Mouse (Mus musculus): ENCODE measurements around the gene Smpdl3a. TPM values are rescaled to one million over a fixed set of nuclear protein-coding genes. Genes with fewer than 3 reads are reported as not detected.

Gene Smpdl3a
- polyA plus RNA-seq, 1 experiment from 2014 or later: 9.2 TPM

GRCm38 (mm10) chr10:57799486-57799885 lies 5.4 kb downstream of the Smpdl3a start:
- Histone ChIP-seq H3K9me3 (ENCODE audit: control insufficient read depth, low read length) (no peaks in the 10 kb centered on the region), H3K4me3 (ENCODE audit: low read depth, low read length) (no peak overlapping the region), H3K4me1 (replicated peaks; ENCODE audit: control insufficient read depth, insufficient read depth, low read length) (peaks cover 13% of the 10 kb centered on the region; the same call in 1 of the 2 replicates), H3K9ac (ENCODE audit: low read length) (no peak overlapping the region), H3K27me3 (ENCODE audit: control insufficient read depth, insufficient read depth, low read length) (no peaks in the 10 kb centered on the region), H3K27ac (ENCODE audit: low read depth, low read length) (no peak overlapping the region), H3K4me2 (ENCODE audit: low read depth, low read length, severe bottlenecking) (no peak overlapping the region), H3K36me3 (ENCODE audit: control insufficient read depth, insufficient read depth, low read length) (no peaks in the 10 kb centered on the region)
- 94% methylated on average over 1 of the region's 1 CpGs for WGBS
- no peak for ATAC-seq (replicated peaks; ENCODE audit: low FRiP score)
- no peak for DNase-seq (ENCODE audit: low spot score)

- no peak overlapping the region for H3K9ac ChIP-seq (ENCODE audit: low read length)
- ATAC-seq (replicated peaks; ENCODE audit: low FRiP score) (no peak), DNase-seq (ENCODE audit: low spot score) (no peak)
- WGBS: 94% methylated on average over 6 of the region's 6 CpGs
- H3K36me3 ChIP-seq (ENCODE audit: control insufficient read depth, insufficient read depth, low read length): no peaks in the 10 kb centered on the region
- no peak overlapping the region for H3K4me2 ChIP-seq (ENCODE audit: low read depth, low read length, severe bottlenecking)
- H3K9me3 ChIP-seq (ENCODE audit: control insufficient read depth, low read length): no peaks in the 10 kb centered on the region
- no peaks in the 10 kb centered on the region for H3K4me1 ChIP-seq (replicated peaks; ENCODE audit: control insufficient read depth, insufficient read depth, low read length)
- no peak overlapping the region for H3K4me3 ChIP-seq (ENCODE audit: low read depth, low read length)
- no peak overlapping the region for H3K27ac ChIP-seq (ENCODE audit: low read depth, low read length)
- no peaks in the 10 kb centered on the region for H3K27me3 ChIP-seq (ENCODE audit: control insufficient read depth, insufficient read depth, low read length)
Measured at GRCm38 (mm10) chr10:57807754-57808153, 13.6 kb downstream of the Smpdl3a start.

GRCm38 (mm10) chr10:57812161-57812856 lies 18.2 kb downstream of the Smpdl3a start:
- no peak overlapping the region for H3K27ac ChIP-seq (ENCODE audit: low read depth, low read length)
- no peak overlapping the region for H3K9ac ChIP-seq (ENCODE audit: low read length)
- 87% methylated on average over 5 of the region's 5 CpGs for WGBS
- no peak for DNase-seq (ENCODE audit: low spot score)
- H3K9me3 ChIP-seq (ENCODE audit: control insufficient read depth, low read length): no peaks in the 10 kb centered on the region
- H3K36me3 ChIP-seq (ENCODE audit: control insufficient read depth, insufficient read depth, low read length): no peaks in the 10 kb centered on the region
- H3K4me3 ChIP-seq (ENCODE audit: low read depth, low read length): no peak overlapping the region
- H3K4me1 ChIP-seq (replicated peaks; ENCODE audit: control insufficient read depth, insufficient read depth, low read length): no peaks in the 10 kb centered on the region
- H3K4me2 ChIP-seq (ENCODE audit: low read depth, low read length, severe bottlenecking): no peak overlapping the region
- no peaks in the 10 kb centered on the region for H3K27me3 ChIP-seq (ENCODE audit: control insufficient read depth, insufficient read depth, low read length)
- no peak for ATAC-seq (replicated peaks; ENCODE audit: low FRiP score)

- H3K27ac ChIP-seq (ENCODE audit: low read depth, low read length): no peak overlapping the region
- no peaks in the 10 kb centered on the region for H3K36me3 ChIP-seq (ENCODE audit: control insufficient read depth, insufficient read depth, low read length)
- no peaks in the 10 kb centered on the region for H3K27me3 ChIP-seq (ENCODE audit: control insufficient read depth, insufficient read depth, low read length)
- ATAC-seq (replicated peaks; ENCODE audit: low FRiP score): no peak
- H3K9me3 ChIP-seq (ENCODE audit: control insufficient read depth, low read length): no peaks in the 10 kb centered on the region
- no peak overlapping the region for H3K4me3 ChIP-seq (ENCODE audit: low read depth, low read length)
- WGBS: 85% methylated on average over 2 of the region's 2 CpGs
- H3K9ac ChIP-seq (ENCODE audit: low read length): no peak overlapping the region
- DNase-seq (ENCODE audit: low spot score): no peak
- H3K4me2 ChIP-seq (ENCODE audit: low read depth, low read length, severe bottlenecking): no peak overlapping the region
- H3K4me1 ChIP-seq (replicated peaks; ENCODE audit: control insufficient read depth, insufficient read depth, low read length): no peaks in the 10 kb centered on the region
Measured at GRCm38 (mm10) chr10:57814295-57814694, 20.2 kb downstream of the Smpdl3a start.

- H3K4me2 ChIP-seq (ENCODE audit: low read depth, low read length, severe bottlenecking): no peak overlapping the region
- 87% methylated on average over 6 of the region's 6 CpGs for WGBS
Measured at GRCm38 (mm10) chr10:57815869-57816268, 21.7 kb downstream of the Smpdl3a start.

GRCm38 (mm10) chr10:57819209-57819608 lies 25.1 kb downstream of the Smpdl3a start:
- ATAC-seq (replicated peaks; ENCODE audit: low FRiP score) (no peak), DNase-seq (ENCODE audit: low spot score) (no peak)
- no peak overlapping the region for H3K4me3 ChIP-seq (ENCODE audit: low read depth, low read length)
- no peaks in the 10 kb centered on the region for H3K9me3 ChIP-seq (ENCODE audit: control insufficient read depth, low read length)
- no peak overlapping the region for H3K27ac ChIP-seq (ENCODE audit: low read depth, low read length)
- H3K27me3 ChIP-seq (ENCODE audit: control insufficient read depth, insufficient read depth, low read length): no peaks in the 10 kb centered on the region
- 96% methylated on average over 2 of the region's 2 CpGs for WGBS
- no peak overlapping the region for H3K4me2 ChIP-seq (ENCODE audit: low read depth, low read length, severe bottlenecking)
- no peaks in the 10 kb centered on the region for H3K4me1 ChIP-seq (replicated peaks; ENCODE audit: control insufficient read depth, insufficient read depth, low read length)
- H3K36me3 ChIP-seq (ENCODE audit: control insufficient read depth, insufficient read depth, low read length): no peaks in the 10 kb centered on the region
- no peak overlapping the region for H3K9ac ChIP-seq (ENCODE audit: low read length)

More at GRCm38 (mm10) chr10:57815869-57816268, 21.7 kb downstream of the Smpdl3a start:
- DNase-seq (ENCODE audit: low spot score): no peak
- Histone ChIP-seq H3K27ac (ENCODE audit: low read depth, low read length) (no peak overlapping the region), H3K4me3 (ENCODE audit: low read depth, low read length) (no peak overlapping the region), H3K9me3 (ENCODE audit: control insufficient read depth, low read length) (no peaks in the 10 kb centered on the region), H3K4me1 (replicated peaks; ENCODE audit: control insufficient read depth, insufficient read depth, low read length) (no peaks in the 10 kb centered on the region), H3K9ac (ENCODE audit: low read length) (no peak overlapping the region), H3K36me3 (ENCODE audit: control insufficient read depth, insufficient read depth, low read length) (no peaks in the 10 kb centered on the region), H3K27me3 (ENCODE audit: control insufficient read depth, insufficient read depth, low read length) (no peaks in the 10 kb centered on the region)
- no peak for ATAC-seq (replicated peaks; ENCODE audit: low FRiP score)

GRCm38 (mm10) chr10:57822473-57822872 lies 28.3 kb downstream of the Smpdl3a start:
- Histone ChIP-seq H3K4me2 (ENCODE audit: low read depth, low read length, severe bottlenecking) (no peak overlapping the region), H3K9me3 (ENCODE audit: control insufficient read depth, low read length) (no peaks in the 10 kb centered on the region), H3K27ac (ENCODE audit: low read depth, low read length) (peak overlapping the region; percentile 60), H3K9ac (ENCODE audit: low read length) (no peak overlapping the region), H3K36me3 (ENCODE audit: control insufficient read depth, insufficient read depth, low read length) (no peaks in the 10 kb centered on the region), H3K4me3 (ENCODE audit: low read depth, low read length) (no peak overlapping the region), H3K27me3 (ENCODE audit: control insufficient read depth, insufficient read depth, low read length) (no peaks in the 10 kb centered on the region), H3K4me1 (replicated peaks; ENCODE audit: control insufficient read depth, insufficient read depth, low read length) (no peaks in the 10 kb centered on the region)
- WGBS: 10% methylated on average over 3 of the region's 3 CpGs
- DNase-seq (ENCODE audit: low spot score): peak; percentile 77
- peak; percentile 90 for ATAC-seq (replicated peaks; ENCODE audit: low FRiP score)

- no peaks in the 10 kb centered on the region for H3K9me3 ChIP-seq (ENCODE audit: control insufficient read depth, low read length)
- H3K27me3 ChIP-seq (ENCODE audit: control insufficient read depth, insufficient read depth, low read length): no peaks in the 10 kb centered on the region
- peak; percentile 86 for ATAC-seq (replicated peaks; ENCODE audit: low FRiP score)
- H3K4me1 ChIP-seq (replicated peaks; ENCODE audit: control insufficient read depth, insufficient read depth, low read length): 0 out of 2 replicates have a peak, but pooled peaks cover 3% of the 10 kb centered on the region
- no peak overlapping the region for H3K4me3 ChIP-seq (ENCODE audit: low read depth, low read length)
- no peaks in the 10 kb centered on the region for H3K36me3 ChIP-seq (ENCODE audit: control insufficient read depth, insufficient read depth, low read length)
- no peak overlapping the region for H3K9ac ChIP-seq (ENCODE audit: low read length)
- 25% methylated on average over 5 of the region's 5 CpGs for WGBS
- H3K4me2 ChIP-seq (ENCODE audit: low read depth, low read length, severe bottlenecking): no peak overlapping the region
- H3K27ac ChIP-seq (ENCODE audit: low read depth, low read length): 0 out of 2 replicates have a peak overlapping the region, but pooled peaks have one; percentile 6
- DNase-seq (ENCODE audit: low spot score): peak; percentile 51
Measured at GRCm38 (mm10) chr10:57828649-57829048, 34.5 kb downstream of the Smpdl3a start.

GRCm38 (mm10) chr10:57829621-57830020 lies 35.5 kb downstream of the Smpdl3a start:
- H3K27me3 ChIP-seq (ENCODE audit: control insufficient read depth, insufficient read depth, low read length): no peaks in the 10 kb centered on the region
- H3K4me1 ChIP-seq (replicated peaks; ENCODE audit: control insufficient read depth, insufficient read depth, low read length): 0 out of 2 replicates have a peak, but pooled peaks cover 3% of the 10 kb centered on the region
- no peak for ATAC-seq (replicated peaks; ENCODE audit: low FRiP score)
- H3K4me2 ChIP-seq (ENCODE audit: low read depth, low read length, severe bottlenecking): no peak overlapping the region
- H3K9ac ChIP-seq (ENCODE audit: low read length): no peak overlapping the region
- no peak overlapping the region for H3K27ac ChIP-seq (ENCODE audit: low read depth, low read length)
- 81% methylated on average over 3 of the region's 3 CpGs for WGBS
- H3K36me3 ChIP-seq (ENCODE audit: control insufficient read depth, insufficient read depth, low read length): no peaks in the 10 kb centered on the region
- no peak for DNase-seq (ENCODE audit: low spot score)
- H3K4me3 ChIP-seq (ENCODE audit: low read depth, low read length): no peak overlapping the region
- H3K9me3 ChIP-seq (ENCODE audit: control insufficient read depth, low read length): no peaks in the 10 kb centered on the region
